Mouse (Mus musculus): ENCODE measurements around the gene Aspm.
"Not testable (repeated sequence)": the region's sequence is repeated elsewhere in the genome, so short reads cannot be mapped to it uniquely, and the experiment has no call there.

The Aspm gene

DNA sequence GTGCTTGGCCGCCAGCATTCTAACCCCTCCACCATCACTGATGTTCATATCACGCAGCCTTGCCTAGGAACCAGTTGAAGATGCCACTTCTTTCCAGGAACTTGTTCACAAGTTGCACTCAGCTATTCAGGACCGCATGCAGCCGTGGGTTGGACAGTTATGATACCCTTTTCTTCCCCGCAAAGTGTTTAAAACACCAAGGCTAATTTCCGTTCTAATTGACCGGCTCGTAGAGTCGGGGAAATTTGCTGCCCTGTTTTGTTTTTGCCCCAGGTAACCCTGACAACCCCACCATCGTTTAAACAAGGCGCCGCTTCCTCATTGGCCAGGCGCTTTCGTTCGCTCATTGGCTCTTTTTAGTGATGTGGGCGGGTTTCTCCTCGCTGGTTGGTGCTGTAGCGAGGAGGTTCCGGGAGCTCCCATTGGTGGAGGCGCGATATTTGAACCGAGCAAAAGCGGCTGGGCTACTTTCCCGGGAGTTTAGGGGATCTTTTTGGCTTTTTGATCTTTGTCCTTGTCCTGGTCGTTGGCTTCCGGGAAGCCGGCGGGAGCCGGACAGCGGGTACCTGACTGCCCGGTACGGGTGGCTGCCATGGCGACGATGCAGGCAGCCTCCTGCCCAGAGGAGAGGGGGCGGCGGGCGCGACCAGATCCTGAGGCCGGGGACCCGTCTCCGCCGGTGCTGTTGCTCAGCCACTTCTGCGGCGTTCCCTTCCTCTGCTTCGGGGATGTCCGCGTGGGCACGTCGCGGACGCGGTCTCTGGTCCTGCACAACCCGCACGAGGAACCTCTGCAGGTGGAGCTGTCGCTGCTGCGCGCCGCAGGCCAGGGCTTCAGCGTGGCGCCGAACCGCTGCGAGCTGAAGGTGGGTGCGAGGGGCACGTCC is at the start of gene Aspm:
TSS of gene Aspm (plus strand) at position 433 of the 886 bp plus-strand sequence.
- Histone ChIP-seq H3K36me3 (ENCODE audit: control insufficient read depth, insufficient read depth, low read length, poor library complexity, severe bottlenecking) (no peaks in the 10 kb centered on the region), H3K27me3 (ENCODE audit: control insufficient read depth, insufficient read depth, low read length, poor library complexity, severe bottlenecking) (no peaks in the 10 kb centered on the region)
- DNase-seq (ENCODE audit: low read depth, low spot score) = peak; percentile 97

GRCm38 (mm10) chr1:139405766-139406165 is 48.8 kb upstream of the Aspm start:
- H3K27me3 ChIP-seq (ENCODE audit: control insufficient read depth, insufficient read depth, low read length, poor library complexity, severe bottlenecking) = no peaks in the 10 kb centered on the region
- no peaks in the 10 kb centered on the region for H3K36me3 ChIP-seq (ENCODE audit: control insufficient read depth, insufficient read depth, low read length, poor library complexity, severe bottlenecking)
- no peak for DNase-seq (ENCODE audit: low read depth, low spot score)

GRCm38 (mm10) chr1:139407701-139408100 is 46.9 kb upstream of the Aspm start:
- DNase-seq (ENCODE audit: low read depth, low spot score) = peak; percentile 10
- H3K36me3 ChIP-seq (ENCODE audit: control insufficient read depth, insufficient read depth, low read length, poor library complexity, severe bottlenecking) = no peaks in the 10 kb centered on the region
- no peaks in the 10 kb centered on the region for H3K27me3 ChIP-seq (ENCODE audit: control insufficient read depth, insufficient read depth, low read length, poor library complexity, severe bottlenecking)

GRCm38 (mm10) chr1:139412365-139412764 is 42.2 kb upstream of the Aspm start:
- not testable (repeated sequence) for H3K27me3 ChIP-seq (ENCODE audit: control insufficient read depth, insufficient read depth, low read length, poor library complexity, severe bottlenecking); DNase-seq (ENCODE audit: low read depth, low spot score); H3K36me3 ChIP-seq (ENCODE audit: control insufficient read depth, insufficient read depth, low read length, poor library complexity, severe bottlenecking)

DNA sequence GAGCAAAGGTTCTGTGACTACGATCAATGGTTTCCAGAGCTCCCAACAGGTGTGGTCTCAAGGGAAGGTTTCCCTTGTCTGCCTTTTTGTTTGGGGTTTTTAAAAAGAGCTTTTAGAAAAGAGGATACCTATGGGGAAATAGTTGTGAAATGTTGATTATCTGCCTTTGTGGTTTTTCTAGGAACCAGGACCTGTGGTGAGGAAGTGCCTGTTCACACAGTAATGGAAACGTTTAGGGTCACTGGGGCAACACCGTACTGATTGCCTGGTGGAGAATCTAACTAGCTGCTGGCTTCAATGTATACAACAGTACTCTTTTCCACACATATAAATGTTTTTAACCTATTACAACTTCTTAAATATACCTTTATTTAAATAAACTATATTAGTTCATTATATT is 41.1 kb upstream of the Aspm start:
- no peaks in the 10 kb centered on the region for H3K27me3 ChIP-seq (ENCODE audit: control insufficient read depth, insufficient read depth, low read length, poor library complexity, severe bottlenecking)
- no peak for DNase-seq (ENCODE audit: low read depth, low spot score)
- H3K36me3 ChIP-seq (ENCODE audit: control insufficient read depth, insufficient read depth, low read length, poor library complexity, severe bottlenecking) = no peaks in the 10 kb centered on the region

GRCm38 (mm10) chr1:139421521-139421874 is 33.1 kb upstream of the Aspm start:
- Histone ChIP-seq H3K27me3 (ENCODE audit: control insufficient read depth, insufficient read depth, low read length, poor library complexity, severe bottlenecking) (no peaks in the 10 kb centered on the region), H3K36me3 (ENCODE audit: control insufficient read depth, insufficient read depth, low read length, poor library complexity, severe bottlenecking) (no peaks in the 10 kb centered on the region)
- no peak for DNase-seq (ENCODE audit: low read depth, low spot score)

DNA sequence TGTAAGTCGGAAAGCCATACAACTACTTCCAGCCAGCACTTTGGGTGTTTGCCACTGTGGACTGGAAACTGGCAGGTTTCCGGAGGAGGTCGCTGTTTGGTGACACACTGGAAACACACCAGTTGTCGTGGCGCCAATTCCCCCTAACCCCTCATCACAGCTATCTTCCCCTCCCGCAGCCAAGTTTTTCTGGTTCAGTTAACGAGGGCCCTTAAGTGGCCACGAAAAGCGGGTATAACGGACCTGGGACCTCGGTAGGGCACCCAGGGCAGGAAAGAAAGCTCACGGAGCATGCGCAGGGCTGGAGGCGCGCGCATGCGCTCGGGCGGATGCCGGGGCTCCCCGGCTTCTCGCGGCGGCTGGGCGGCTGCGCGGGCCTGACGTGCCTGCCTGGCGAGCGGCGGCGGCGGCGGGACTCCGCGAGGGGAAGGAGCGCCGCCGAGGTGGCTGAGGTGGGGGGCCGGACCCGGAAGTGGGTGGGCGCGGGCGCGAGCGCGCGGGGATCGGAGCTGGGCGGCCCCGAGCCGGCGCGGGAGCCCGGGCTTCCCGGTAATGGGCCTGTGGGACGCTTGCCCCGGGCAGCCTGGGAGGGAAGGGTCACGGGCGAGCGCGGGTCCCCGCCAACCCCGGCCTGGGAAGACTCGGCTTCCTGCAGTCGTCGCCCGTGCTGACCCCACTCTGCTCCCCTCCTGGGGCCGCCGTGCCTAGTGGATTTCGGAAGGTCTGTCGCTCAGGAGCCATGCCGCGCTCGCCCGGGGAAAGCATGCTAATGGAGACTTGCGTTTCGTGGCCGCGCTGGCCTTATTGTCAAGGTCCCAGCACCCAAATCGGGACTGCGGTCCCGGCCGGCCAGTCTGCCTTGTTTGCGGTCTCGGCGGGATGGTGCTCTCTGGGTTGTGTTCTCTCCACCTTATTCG is 32.4 kb upstream of the Aspm start, which contains the start of gene Zbtb41:
TSS of gene Zbtb41 (plus strand) at position 414 of the 917 bp plus-strand sequence.
- H3K27me3 ChIP-seq (ENCODE audit: control insufficient read depth, insufficient read depth, low read length, poor library complexity, severe bottlenecking) = no peaks in the 10 kb centered on the region
- peak; percentile 94 for DNase-seq (ENCODE audit: low read depth, low spot score)
- no peaks in the 10 kb centered on the region for H3K36me3 ChIP-seq (ENCODE audit: control insufficient read depth, insufficient read depth, low read length, poor library complexity, severe bottlenecking)

DNA sequence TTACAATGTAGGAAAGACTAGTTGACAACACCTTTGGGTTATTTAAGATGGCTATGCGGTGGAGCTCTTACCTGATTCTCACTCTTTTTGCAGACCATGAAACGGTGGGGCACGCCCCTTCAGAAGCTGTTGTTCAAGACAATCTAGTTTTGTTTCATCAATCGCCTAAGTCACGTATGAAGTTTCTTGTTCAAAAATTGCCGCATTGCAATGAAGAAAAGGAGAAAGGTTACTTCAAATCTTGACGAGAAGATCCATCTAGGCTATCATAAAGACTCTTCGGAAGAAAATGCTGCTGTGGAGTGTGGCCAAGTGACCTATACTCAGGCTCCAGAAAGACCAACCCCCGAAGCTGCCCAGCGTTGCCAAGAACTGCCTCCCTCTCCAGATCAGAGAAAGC is 31.6 kb upstream of the Aspm start:
- no peaks in the 10 kb centered on the region for H3K27me3 ChIP-seq (ENCODE audit: control insufficient read depth, insufficient read depth, low read length, poor library complexity, severe bottlenecking)
- DNase-seq (ENCODE audit: low read depth, low spot score) = peak; percentile 18
- no peaks in the 10 kb centered on the region for H3K36me3 ChIP-seq (ENCODE audit: control insufficient read depth, insufficient read depth, low read length, poor library complexity, severe bottlenecking)

- H3K36me3 ChIP-seq (ENCODE audit: control insufficient read depth, insufficient read depth, low read length, poor library complexity, severe bottlenecking) = no peaks in the 10 kb centered on the region
- no peak for DNase-seq (ENCODE audit: low read depth, low spot score)
- H3K27me3 ChIP-seq (ENCODE audit: control insufficient read depth, insufficient read depth, low read length, poor library complexity, severe bottlenecking) = no peaks in the 10 kb centered on the region
Observed at GRCm38 (mm10) chr1:139423931-139424330, 30.6 kb upstream of the Aspm start.

- no peak for DNase-seq (ENCODE audit: low read depth, low spot score)
- 0 out of 2 replicates have a peak, but pooled peaks cover 1% of the 10 kb centered on the region for H3K36me3 ChIP-seq (ENCODE audit: control insufficient read depth, insufficient read depth, low read length, poor library complexity, severe bottlenecking)
- H3K27me3 ChIP-seq (ENCODE audit: control insufficient read depth, insufficient read depth, low read length, poor library complexity, severe bottlenecking) = no peaks in the 10 kb centered on the region
Observed at GRCm38 (mm10) chr1:139425006-139425405, 29.6 kb upstream of the Aspm start.

DNA sequence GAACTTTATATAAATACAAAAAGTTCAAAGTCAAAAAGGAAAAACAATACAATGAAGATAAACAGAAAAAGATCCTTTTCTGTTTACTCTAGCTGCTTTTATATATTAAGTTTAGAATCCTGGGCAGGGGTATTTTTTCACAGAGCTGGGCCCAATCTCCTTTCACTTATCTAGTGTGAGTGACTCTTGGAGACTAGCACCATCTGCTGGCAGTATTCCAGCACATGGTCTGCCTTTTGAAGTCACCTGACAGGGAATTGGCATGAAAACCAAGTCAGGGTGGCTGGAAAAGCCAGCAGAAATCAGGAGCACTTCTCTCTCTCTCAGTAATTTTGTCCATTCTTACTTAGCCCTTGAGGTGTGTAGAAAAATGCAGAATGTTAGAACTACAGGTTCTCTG is 16.2 kb upstream of the Aspm start:
- DNase-seq (ENCODE audit: low read depth, low spot score) = peak; percentile 58
- Histone ChIP-seq H3K27me3 (ENCODE audit: control insufficient read depth, insufficient read depth, low read length, poor library complexity, severe bottlenecking) (no peaks in the 10 kb centered on the region), H3K36me3 (ENCODE audit: control insufficient read depth, insufficient read depth, low read length, poor library complexity, severe bottlenecking) (peaks cover 8% of the 10 kb centered on the region; the same call in 1 of the 2 replicates)

DNA sequence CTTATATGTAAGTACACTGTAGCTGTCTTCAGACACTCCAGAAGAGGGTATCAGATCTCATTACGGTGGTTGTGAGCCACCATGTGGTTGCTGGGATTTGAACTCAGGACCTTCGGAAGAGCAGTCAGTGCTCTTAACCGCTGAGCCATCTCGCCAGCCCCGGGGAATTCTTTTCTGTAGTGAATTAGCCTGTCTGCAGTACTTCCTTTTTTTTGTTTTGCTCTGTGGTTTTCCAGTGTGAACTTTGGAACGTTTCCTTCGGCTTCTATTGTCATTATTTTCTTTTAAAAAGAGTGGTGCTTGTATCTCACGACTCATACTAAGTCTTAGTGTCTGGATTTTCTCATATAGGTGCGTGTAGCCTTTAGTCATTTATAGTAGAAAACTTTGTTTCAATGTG is 11.5 kb upstream of the Aspm start:
- H3K27me3 ChIP-seq (ENCODE audit: control insufficient read depth, insufficient read depth, low read length, poor library complexity, severe bottlenecking); H3K36me3 ChIP-seq (ENCODE audit: control insufficient read depth, insufficient read depth, low read length, poor library complexity, severe bottlenecking): not testable (repeated sequence)
- peak; percentile 32 for DNase-seq (ENCODE audit: low read depth, low spot score)

DNA sequence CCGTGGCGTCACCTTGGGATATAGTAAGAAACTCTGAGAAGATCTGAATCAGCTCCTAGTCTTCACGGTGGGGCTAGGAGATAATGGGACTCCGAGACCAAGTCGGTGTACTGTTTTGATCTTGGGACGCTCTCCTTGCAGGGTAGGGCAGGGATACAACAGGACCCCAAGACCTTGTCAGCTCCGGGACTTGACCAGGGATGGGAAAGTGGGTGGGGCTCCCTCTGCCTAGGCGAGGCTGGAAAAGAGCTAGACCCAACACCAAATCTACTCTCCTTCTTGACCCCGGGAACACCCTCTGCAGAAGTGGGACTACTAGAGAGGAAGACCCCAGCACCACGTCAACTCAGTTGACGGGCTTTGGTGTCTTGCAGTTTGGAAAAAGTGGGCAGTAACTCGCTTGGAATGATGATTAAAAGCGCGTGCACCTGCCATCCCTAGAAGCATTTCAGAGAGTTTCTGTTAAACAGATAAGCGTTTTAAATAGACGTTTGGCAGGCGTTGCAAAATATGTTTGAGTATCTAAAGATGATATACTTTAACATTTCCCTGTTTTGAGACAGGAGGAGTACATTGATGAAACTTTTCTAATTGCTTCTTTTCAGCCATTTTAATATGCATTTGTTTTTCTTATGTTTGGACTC is 776 bp downstream of the Aspm start:
- H3K27me3 ChIP-seq (ENCODE audit: control insufficient read depth, insufficient read depth, low read length, poor library complexity, severe bottlenecking) = no peaks in the 10 kb centered on the region
- no peaks in the 10 kb centered on the region for H3K36me3 ChIP-seq (ENCODE audit: control insufficient read depth, insufficient read depth, low read length, poor library complexity, severe bottlenecking)
- no peak for DNase-seq (ENCODE audit: low read depth, low spot score)

- no peaks in the 10 kb centered on the region for H3K36me3 ChIP-seq (ENCODE audit: control insufficient read depth, insufficient read depth, low read length, poor library complexity, severe bottlenecking)
- DNase-seq (ENCODE audit: low read depth, low spot score) = no peak
- no peaks in the 10 kb centered on the region for H3K27me3 ChIP-seq (ENCODE audit: control insufficient read depth, insufficient read depth, low read length, poor library complexity, severe bottlenecking)
Observed at GRCm38 (mm10) chr1:139460807-139461206, 6.2 kb downstream of the Aspm start.
